Mouse (Mus musculus): ENCODE data around the gene Myb. TPM values are rescaled to one million over a fixed set of nuclear protein-coding genes. Genes with fewer than 3 reads are reported as not detected.

Gene Myb
- polyA plus RNA-seq (2012; rRNA removed; ENCODE audit: low replicate concordance), result 0.39 and 3.5 TPM in 2 replicates

DNA sequence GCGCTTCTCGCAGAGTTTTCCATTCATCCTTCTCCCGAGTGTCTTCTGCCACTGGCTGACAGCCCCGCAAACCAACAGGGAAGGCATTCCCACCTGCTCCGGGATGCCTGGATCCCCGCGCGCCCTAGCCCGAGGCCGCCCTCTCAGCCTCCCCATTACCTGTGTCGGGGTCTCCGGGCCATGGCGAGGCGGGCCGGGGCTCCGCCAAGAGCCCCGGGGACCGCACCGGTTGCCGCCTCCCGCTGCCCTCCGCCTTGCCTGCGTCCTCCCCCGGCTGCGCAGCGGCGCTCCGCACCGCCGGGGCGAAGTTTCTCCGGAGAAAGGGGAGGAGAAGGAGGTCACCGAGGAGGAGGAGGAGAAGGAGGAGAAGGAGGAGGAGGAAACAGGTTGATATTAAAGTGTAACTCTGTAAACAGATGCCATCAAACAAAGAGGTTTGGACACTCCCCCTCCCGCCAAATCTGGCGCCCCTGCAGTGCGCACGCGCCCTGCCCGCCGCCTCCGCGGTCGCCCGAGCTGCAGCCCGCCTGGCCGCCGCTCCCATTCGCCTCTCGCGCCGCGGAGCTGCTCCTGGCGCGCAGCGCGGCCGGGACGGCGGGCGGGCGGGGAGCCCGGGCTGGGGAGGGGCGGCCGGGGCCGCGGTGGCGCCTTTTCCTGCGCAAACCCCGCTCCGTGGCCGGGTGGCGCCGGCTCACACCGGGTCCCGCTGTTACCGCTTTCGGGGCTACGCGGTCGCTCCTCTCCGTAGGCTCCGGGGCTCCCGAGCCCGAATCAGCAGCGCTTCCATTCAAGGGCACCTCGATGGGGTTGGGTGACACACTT lies at the start of gene Myb:
Gene Myb, minus strand, starts transcription at position 448 of the 822 bp plus-strand sequence.

Other genes starting within 250 kb of the Myb start
- gene Ahi1, start 208.4 kb downstream of the Myb start, polyA plus RNA-seq (2012; rRNA removed; ENCODE audit: low replicate concordance), result 1.7 and 5.8 TPM in 2 replicates
- 14.1 and 17.6 TPM in 2 replicates for gene Hbs1l, start 135.0 kb upstream of the Myb start, polyA plus RNA-seq (2012; rRNA removed; ENCODE audit: low replicate concordance)
- not detected in 2 replicates for gene Aldh8a1, start 216.3 kb upstream of the Myb start, polyA plus RNA-seq (2012; rRNA removed; ENCODE audit: low replicate concordance)

Data from subcutaneous adipose tissue, adult 2 months (tissue).